In genomic region chr10:93833699-93834393, GRCm38 (mm10) we compare ENCODE assay signal across 8 mouse cellular contexts. TPM values are rescaled to one million over a fixed set of nuclear protein-coding genes. Genes with fewer than 3 reads are reported as not detected.
DNase-seq lines count a peak whose midpoint lies in the region; ATAC-seq and TF ChIP-seq lines count a peak whose summit lies in the region.

No protein-coding gene starts in this region.

- no peak for TF ChIP-seq EP300 in stomach, postnatal 0 days (optimal IDR thresholded peaks at IDR 0.05)

- peaks cover 59% of the 10 kb centered on the region for H3K27me3 ChIP-seq in forebrain, embryonic 13.5 days
- H3K27me3 ChIP-seq in hindbrain, embryonic 14.5 days (ENCODE audit: control insufficient read depth, insufficient read depth, low read length), result peaks cover 49% of the 10 kb centered on the region
- H3K27me3 ChIP-seq in liver, embryonic 11.5 days (replicated peaks; ENCODE audit: control insufficient read depth, insufficient read depth, low read length), result peaks cover 30% of the 10 kb centered on the region
- peaks cover 19% of the 10 kb centered on the region for H3K27me3 ChIP-seq in midbrain, postnatal 0 days (ENCODE audit: insufficient read depth, low read length)
- peaks cover 16% of the 10 kb centered on the region; the same call in 1 of the 2 replicates for H3K27me3 ChIP-seq in stomach, postnatal 0 days (ENCODE audit: control insufficient read depth, insufficient read depth, low read length)

- no peak for TF ChIP-seq CTCF in midbrain, postnatal 0 days (IDR thresholded peaks at IDR 0.05)
- TF ChIP-seq CTCF in stomach, postnatal 0 days (IDR thresholded peaks at IDR 0.05; ENCODE audit: low read depth), result no peak

- DNase-seq in frontal cortex, postnatal 25 days (ENCODE audit: low spot score in 2 of 2), result no peak
- DNase-seq in cerebellum, adult 11-12 months, result peak; percentile 30
- peak; percentile 60 for DNase-seq in hindbrain, embryonic 14.5 days (ENCODE audit: low spot score)
- peak; percentile 92 for DNase-seq in liver, embryonic 11.5 days (ENCODE audit: low spot score)
- peak; percentile 53 for DNase-seq in midbrain, postnatal 0 days (ENCODE audit: low spot score)
- peak; percentile 69 for DNase-seq in stomach, postnatal 0 days (ENCODE audit: low spot score)

- H3K4me3 ChIP-seq in forebrain, embryonic 13.5 days, result peak overlapping the region; percentile 70
- H3K4me3 ChIP-seq in hindbrain, embryonic 14.5 days (replicated peaks; ENCODE audit: low read length), result peak overlapping the region; percentile 57
- peak overlapping the region; percentile 87 for H3K4me3 ChIP-seq in liver, embryonic 11.5 days (ENCODE audit: low read depth, low read length)
- H3K4me3 ChIP-seq in midbrain, postnatal 0 days (ENCODE audit: low read depth, low read length), result peak overlapping the region; percentile 65
- peak overlapping the region; percentile 60 for H3K4me3 ChIP-seq in stomach, postnatal 0 days (ENCODE audit: low read depth, low read length)

- peaks cover 30% of the 10 kb centered on the region for H3K4me1 ChIP-seq in forebrain, embryonic 13.5 days
- peaks cover 4% of the 10 kb centered on the region; the same call in 1 of the 2 replicates for H3K4me1 ChIP-seq in hindbrain, embryonic 14.5 days (replicated peaks; ENCODE audit: control insufficient read depth, insufficient read depth, low read length)
- peaks cover 11% of the 10 kb centered on the region for H3K4me1 ChIP-seq in liver, embryonic 11.5 days (replicated peaks; ENCODE audit: control insufficient read depth, insufficient read depth, low read length)
- peaks cover 12% of the 10 kb centered on the region for H3K4me1 ChIP-seq in midbrain, postnatal 0 days (ENCODE audit: insufficient read depth, low read length)
- peaks cover 4% of the 10 kb centered on the region; the same call in 1 of the 2 replicates for H3K4me1 ChIP-seq in stomach, postnatal 0 days (replicated peaks; ENCODE audit: control insufficient read depth, insufficient read depth)

- no peaks in the 10 kb centered on the region for H3K36me3 ChIP-seq in forebrain, embryonic 13.5 days (ENCODE audit: poor library complexity, severe bottlenecking)
- no peaks in the 10 kb centered on the region for H3K36me3 ChIP-seq in hindbrain, embryonic 14.5 days (replicated peaks; ENCODE audit: control insufficient read depth, insufficient read depth)
- no peaks in the 10 kb centered on the region for H3K36me3 ChIP-seq in liver, embryonic 11.5 days (ENCODE audit: control insufficient read depth, insufficient read depth, low read length)
- no peaks in the 10 kb centered on the region for H3K36me3 ChIP-seq in midbrain, postnatal 0 days (ENCODE audit: insufficient read depth, low read length)
- H3K36me3 ChIP-seq in stomach, postnatal 0 days (ENCODE audit: control insufficient read depth, insufficient read depth, low read length), result no peaks in the 10 kb centered on the region

- under 1% methylated on average over 63 of the region's 75 CpGs for WGBS in forebrain, embryonic 13.5 days
- WGBS in hindbrain, embryonic 14.5 days, result under 1% methylated on average over 75 of the region's 75 CpGs
- WGBS in liver, embryonic 11.5 days, result under 1% methylated on average over 75 of the region's 75 CpGs
- WGBS in midbrain, postnatal 0 days, result under 1% methylated on average over 69 of the region's 75 CpGs
- WGBS in stomach, postnatal 0 days, result 1% methylated on average over 69 of the region's 75 CpGs

- peak overlapping the region; percentile 96 for H3K4me2 ChIP-seq in forebrain, embryonic 13.5 days
- peak overlapping the region; percentile 90 for H3K4me2 ChIP-seq in hindbrain, embryonic 14.5 days (replicated peaks)
- peak overlapping the region; percentile 99 for H3K4me2 ChIP-seq in liver, embryonic 11.5 days
- H3K4me2 ChIP-seq in midbrain, postnatal 0 days (ENCODE audit: low read depth, low read length, poor library complexity, severe bottlenecking), result peak overlapping the region; percentile 98
- peak overlapping the region; percentile 93 for H3K4me2 ChIP-seq in stomach, postnatal 0 days (replicated peaks; ENCODE audit: low read depth)

- peak; percentile 57; the same call in 1 of the 2 replicates for ATAC-seq in frontal cortex, adult (ENCODE audit: low TSS enrichment)
- ATAC-seq in forebrain, embryonic 13.5 days, result peak; percentile 94
- peak; percentile 89 for ATAC-seq in hindbrain, embryonic 14.5 days (ENCODE audit: low FRiP score)
- ATAC-seq in liver, embryonic 11.5 days (replicated peaks; ENCODE audit: low FRiP score), result peak; percentile 93
- ATAC-seq in midbrain, postnatal 0 days (ENCODE audit: low FRiP score), result peak; percentile 77
- peak; percentile 67; the same call in 1 of the 2 replicates for ATAC-seq in stomach, postnatal 0 days (ENCODE audit: low FRiP score, low TSS enrichment)

- H3K27ac ChIP-seq in forebrain, embryonic 13.5 days, result no peak overlapping the region
- no peak overlapping the region for H3K27ac ChIP-seq in hindbrain, embryonic 14.5 days
- H3K27ac ChIP-seq in liver, embryonic 11.5 days (ENCODE audit: low read depth, low read length), result no peak overlapping the region
- H3K27ac ChIP-seq in midbrain, postnatal 0 days (ENCODE audit: low read depth, low read length), result no peak overlapping the region
- H3K27ac ChIP-seq in stomach, postnatal 0 days (replicated peaks), result no peak overlapping the region

- H3K9me3 ChIP-seq in forebrain, embryonic 13.5 days (replicated peaks), result no peaks in the 10 kb centered on the region
- no peaks in the 10 kb centered on the region for H3K9me3 ChIP-seq in hindbrain, embryonic 14.5 days (ENCODE audit: control insufficient read depth, low read length)
- no peaks in the 10 kb centered on the region for H3K9me3 ChIP-seq in liver, embryonic 11.5 days (ENCODE audit: control insufficient read depth, low read length)
- no peaks in the 10 kb centered on the region for H3K9me3 ChIP-seq in midbrain, postnatal 0 days (ENCODE audit: low read length)
- H3K9me3 ChIP-seq in stomach, postnatal 0 days (ENCODE audit: control insufficient read depth, low read length), result no peaks in the 10 kb centered on the region

- peak overlapping the region; percentile 64 for H3K9ac ChIP-seq in forebrain, embryonic 13.5 days
- H3K9ac ChIP-seq in hindbrain, embryonic 14.5 days, result peak overlapping the region; percentile 49
- H3K9ac ChIP-seq in liver, embryonic 11.5 days (ENCODE audit: low read depth, low read length), result peak overlapping the region; percentile 80
- H3K9ac ChIP-seq in midbrain, postnatal 0 days (replicated peaks; ENCODE audit: low read length, poor library complexity, severe bottlenecking), result peak overlapping the region; percentile 42
- no peak overlapping the region for H3K9ac ChIP-seq in stomach, postnatal 0 days (ENCODE audit: low read length)

RNA-seq across cellular contexts. Expression of gene Usp44, which starts 2.5 kb away (rescaled TPM):
- 3.0 and 4.1 TPM in 2 replicates for polyA plus RNA-seq in forebrain, embryonic 13.5 days (2015; fragmentation: Nextera tagmentation; extraction: Ambion mirVana)
- 0.17 and 0.34 TPM in 2 replicates for polyA plus RNA-seq in hindbrain, embryonic 14.5 days (2014; fragmentation: Nextera tagmentation; extraction: Ambion mirVana)
- polyA plus RNA-seq in liver, embryonic 11.5 days (2014; fragmentation: Nextera tagmentation; extraction: Ambion mirVana), result 4.0 and 4.3 TPM in 2 replicates
- 0.05 and 0.09 TPM in 2 replicates for total RNA-seq in midbrain, postnatal 0 days (2014; rRNA removed)
- polyA plus RNA-seq in midbrain, postnatal 0 days (2015; fragmentation: Nextera tagmentation; extraction: Ambion mirVana), result not detected in 2 replicates
- not detected in 2 replicates for polyA plus RNA-seq in stomach, postnatal 0 days (2015; fragmentation: Nextera tagmentation; extraction: Ambion mirVana)

Comparison
In these comparisons a context has a peak if more than half of its experiments do, and no peak if none do; other contexts are left out.
1. DNase-seq: peak in cerebellum, adult 11-12 months (single experiment), hindbrain, embryonic 14.5 days (single experiment), liver, embryonic 11.5 days (single experiment), midbrain, postnatal 0 days (single experiment) and stomach, postnatal 0 days (single experiment); none in frontal cortex, postnatal 25 days (0 of 2).
2. Peak in every context shown above with its lines, with median percentiles within 50 percentile points of each other: ATAC-seq, H3K4me2 ChIP-seq and H3K4me3 ChIP-seq.